Mouse (Mus musculus) kidney, adult 2 months (tissue): ENCODE data around the gene 2010003K11Rik.

Experiments used
- CTCF ChIP-seq: fragments of 200-500 bp; conservative IDR thresholded peaks from 2 replicates; pipeline ENCODE4 v1.5.1; 2011; ENCODE audit warnings: low read depth, mild to moderate bottlenecking, control low read depth, low read length, moderate library complexity, mixed read lengths; ENCODE audit not compliant: insufficient read depth, insufficient read length
- POLR2A ChIP-seq: fragments of 200-500 bp; IDR thresholded peaks from one replicate; pipeline ENCODE4 v1.6.1; 2011; ENCODE audit warnings: low read depth, low read length, control low read depth

- TF ChIP-seq POLR2A (no peak), CTCF (no peak)
Measured at GRCm38 (mm10) chr19:4517483-4517882, 19.1 kb upstream of the 2010003K11Rik start.
